In the genomic region with DNA sequence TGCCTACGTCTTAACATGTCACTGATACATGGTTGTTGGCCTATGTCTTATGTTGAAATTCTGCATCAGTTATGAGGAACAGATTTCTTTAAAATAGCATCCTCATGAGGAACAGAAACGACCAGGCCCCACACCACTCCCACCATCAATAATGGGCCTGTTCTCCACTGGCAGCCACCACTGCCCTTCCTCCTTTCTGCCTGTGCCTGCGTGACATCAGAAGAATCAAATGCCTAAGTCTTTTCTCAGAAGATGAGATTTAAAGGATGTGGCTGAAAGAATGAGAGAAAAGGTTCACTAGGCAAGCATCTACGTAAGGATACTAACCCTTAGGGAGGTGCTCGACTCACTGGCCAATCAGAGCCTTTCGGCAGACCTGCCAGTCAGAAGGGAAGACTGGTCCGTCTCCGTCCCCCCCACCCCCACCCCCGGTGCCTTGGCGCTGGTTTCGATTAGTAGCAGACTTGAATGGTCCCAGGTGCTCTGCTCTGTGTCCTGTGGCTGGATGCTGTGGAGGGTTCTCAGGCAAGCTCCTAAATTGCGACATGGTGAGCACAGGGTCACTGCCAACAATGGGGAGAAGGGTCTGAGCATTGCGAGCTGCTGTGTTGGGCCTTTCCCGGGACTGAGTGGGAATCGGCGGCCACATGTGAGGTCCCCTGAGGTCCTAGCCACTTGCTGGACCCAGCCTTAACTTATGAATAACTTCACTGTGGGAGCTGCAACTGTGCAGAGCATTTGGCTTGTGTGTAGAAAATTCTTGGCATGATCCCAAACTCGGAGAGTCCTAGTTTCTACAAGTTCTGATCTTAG, we compare ENCODE assay signal across 17 mouse cellular contexts.
DNase-seq lines count a peak whose midpoint lies in the region; ATAC-seq and TF ChIP-seq lines count a peak whose summit lies in the region.
"Had no signal": no experiment of that assay in that cellular context is flagged by ENCODE, and none has a peak within 500 bp of the region (broad histone marks: within the 10 kb centered on the region; RNA-seq: fewer than 3 reads in every experiment).

No protein-coding gene starts in this region.

- peak; percentile 1 for DNase-seq in forebrain, embryonic 14.5 days (ENCODE audit: low spot score)
- no peak for DNase-seq in forebrain, postnatal 0 days
- peak; percentile 5 for DNase-seq in thymus, postnatal 14 days
- DNase-seq in thymus, adult 2 months: no peak
- peak; percentile 1 for DNase-seq in brain, adult 2 months (ENCODE audit: low read depth, low spot score)
- DNase-seq in naive thymus-derived CD4-positive, alpha-beta T cell, adult 2 months (ENCODE audit: low read depth): peak; percentile 7
- DNase-seq in yolk sac, embryonic 10.5 days (ENCODE audit: low spot score): no peak
- DNase-seq in B cell, adult 2 months: no peak
- DNase-seq: adrenal gland, postnatal 14 days; heart, postnatal 10 days; kidney, adult 8-10 months; lung, adult 18-20 months had no signal

- no peak for ATAC-seq in forebrain, embryonic 14.5 days
- no peak for ATAC-seq in forebrain, postnatal 0 days
- ATAC-seq: hindbrain, embryonic 16.5 days had no signal

- H3K27me3 ChIP-seq in forebrain, embryonic 14.5 days (replicated peaks; ENCODE audit: control insufficient read depth, insufficient read depth, low read length): no peaks in the 10 kb centered on the region
- no peaks in the 10 kb centered on the region for H3K27me3 ChIP-seq in forebrain, postnatal 0 days (ENCODE audit: insufficient read depth, low read length)
- no peaks in the 10 kb centered on the region for H3K27me3 ChIP-seq in thymus, adult 2 months (ENCODE audit: control insufficient read depth, insufficient read depth, low read length)
- H3K27me3 ChIP-seq: embryonic facial prominence, embryonic 12.5 days; limb, embryonic 15.5 days; neural tube, embryonic 15.5 days had no signal

- no peak overlapping the region for H3K27ac ChIP-seq in forebrain, embryonic 14.5 days (ENCODE audit: low read depth, low read length)
- no peak overlapping the region for H3K27ac ChIP-seq in forebrain, postnatal 0 days (ENCODE audit: low read depth, low read length)
- no peak overlapping the region for H3K27ac ChIP-seq in thymus, adult 2 months (ENCODE audit: control insufficient read depth, insufficient read depth, low read length)
- H3K27ac ChIP-seq: embryonic facial prominence, embryonic 12.5 days; layer of hippocampus, adult 2 months; limb, embryonic 15.5 days; neural tube, embryonic 15.5 days had no signal

- H3K4me3 ChIP-seq in forebrain, embryonic 14.5 days (ENCODE audit: low read depth, low read length): no peak overlapping the region
- no peak overlapping the region for H3K4me3 ChIP-seq in forebrain, postnatal 0 days (ENCODE audit: low read depth, low read length)
- H3K4me3 ChIP-seq in thymus, adult 2 months (ENCODE audit: control insufficient read depth, insufficient read depth, low read length): no peak overlapping the region
- H3K4me3 ChIP-seq: embryonic facial prominence, embryonic 12.5 days; layer of hippocampus, adult 2 months; limb, embryonic 15.5 days had no signal

- no peak overlapping the region for H3K4me2 ChIP-seq in forebrain, embryonic 14.5 days (ENCODE audit: low read length)
- no peak overlapping the region for H3K4me2 ChIP-seq in forebrain, postnatal 0 days (ENCODE audit: low read depth)
- H3K4me2 ChIP-seq: embryonic facial prominence, embryonic 12.5 days; limb, embryonic 15.5 days had no signal

- 89% methylated on average over 17 of the region's 17 CpGs for WGBS in forebrain, embryonic 14.5 days
- 89% methylated on average over 17 of the region's 17 CpGs for WGBS in forebrain, postnatal 0 days
- 93% methylated on average over 17 of the region's 17 CpGs for WGBS in thymus, adult 2 months

- H3K9me3 ChIP-seq in forebrain, embryonic 14.5 days (replicated peaks; ENCODE audit: control insufficient read depth, low read length): no peaks in the 10 kb centered on the region; the same call in 1 of the 2 replicates
- H3K9me3 ChIP-seq in forebrain, postnatal 0 days (ENCODE audit: low read length): peaks cover 3% of the 10 kb centered on the region; the same call in 1 of the 2 replicates
- H3K9me3 ChIP-seq: limb, embryonic 15.5 days had no signal

- H3K36me3 ChIP-seq in forebrain, embryonic 14.5 days (ENCODE audit: control insufficient read depth, insufficient read depth, low read length): no peaks in the 10 kb centered on the region
- H3K36me3 ChIP-seq in forebrain, postnatal 0 days (ENCODE audit: insufficient read depth): no peaks in the 10 kb centered on the region
- no peaks in the 10 kb centered on the region for H3K36me3 ChIP-seq in thymus, adult 2 months (ENCODE audit: control insufficient read depth, insufficient read depth, low read length)
- H3K36me3 ChIP-seq: embryonic facial prominence, embryonic 12.5 days; limb, embryonic 15.5 days; neural tube, embryonic 15.5 days had no signal

- peaks cover 2% of the 10 kb centered on the region; the same call in 1 of the 2 replicates for H3K4me1 ChIP-seq in forebrain, embryonic 14.5 days (ENCODE audit: control insufficient read depth, insufficient read depth, low read length)
- H3K4me1 ChIP-seq in forebrain, postnatal 0 days (ENCODE audit: insufficient read depth): peaks cover 5% of the 10 kb centered on the region
- peaks cover 4% of the 10 kb centered on the region for H3K4me1 ChIP-seq in thymus, adult 2 months (replicated peaks; ENCODE audit: control insufficient read depth, insufficient read depth, low read length)
- H3K4me1 ChIP-seq: embryonic facial prominence, embryonic 12.5 days had no signal

- TF ChIP-seq POLR2A in thymus, adult 2 months (IDR thresholded peaks at IDR 0.05; ENCODE audit: control insufficient read depth, extremely low read depth, insufficient read depth, low read length, poor library complexity): no peak

- TF ChIP-seq CTCF in forebrain, postnatal 0 days (IDR thresholded peaks at IDR 0.05; ENCODE audit: low read depth): no peak
- no peak for TF ChIP-seq CTCF in thymus, adult 2 months (IDR thresholded peaks at IDR 0.05; ENCODE audit: borderline replicate concordance, control insufficient read depth, extremely low read depth, insufficient read depth, low read length, poor library complexity)

- no peak overlapping the region for H3K9ac ChIP-seq in forebrain, embryonic 14.5 days (ENCODE audit: low read length)
- no peak overlapping the region for H3K9ac ChIP-seq in forebrain, postnatal 0 days
- H3K9ac ChIP-seq: embryonic facial prominence, embryonic 12.5 days; limb, embryonic 15.5 days; neural tube, embryonic 15.5 days had no signal

Comparison
In these comparisons a context has a peak if more than half of its experiments do, and no peak if none do; other contexts are left out.
1. DNase-seq: peak in forebrain, embryonic 14.5 days (single experiment), thymus, postnatal 14 days (single experiment), brain, adult 2 months (single experiment) and naive thymus-derived CD4-positive, alpha-beta T cell, adult 2 months (single experiment); none in forebrain, postnatal 0 days (single experiment), thymus, adult 2 months (single experiment), yolk sac, embryonic 10.5 days (single experiment) and B cell, adult 2 months (0 of 2).